Mouse (Mus musculus): Measurements from ENCODE around the gene Slc10a7. TPM values are rescaled to one million over a fixed set of nuclear protein-coding genes. Genes with fewer than 3 reads are reported as not detected.

Gene Slc10a7
- total and polyA plus RNA-seq, 3 experiments, result 13.7 to 27.3 TPM; not detected in 1

DNA sequence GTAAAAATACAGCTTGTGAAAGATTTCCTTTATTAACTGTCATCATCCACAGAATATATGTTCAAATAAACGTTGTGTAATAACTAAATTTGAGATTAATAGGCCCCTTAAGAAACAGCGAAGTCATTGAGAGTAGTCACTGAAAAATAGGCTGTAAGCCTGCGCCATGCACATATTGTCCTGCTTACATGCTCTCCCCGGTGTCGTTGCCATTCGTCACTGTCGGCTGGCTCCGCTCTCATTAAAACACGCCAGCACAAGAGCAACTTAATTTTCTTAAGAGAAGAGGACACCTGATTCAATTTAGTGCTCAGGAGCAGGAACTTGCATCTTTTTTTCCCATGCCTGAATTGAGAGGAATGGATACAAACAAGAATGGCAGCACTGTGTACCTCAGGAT lies 62.4 kb downstream of the Slc10a7 start:
- no peak for DNase-seq (ENCODE audit: low read depth, low spot score)
- H3K4me3 ChIP-seq (ENCODE audit: control insufficient read depth in 1 of 2, insufficient read depth in 1 of 2, low read depth in 2 of 2, low read length in 2 of 2), result no peak overlapping the region
- H3K27ac ChIP-seq (ENCODE audit: control insufficient read depth, low read depth, low read length), result no peak overlapping the region
- no peaks in the 10 kb centered on the region for H3K9me3 ChIP-seq (replicated peaks; ENCODE audit: insufficient read depth, low read length)
- no peak overlapping the region for H3K9ac ChIP-seq (ENCODE audit: control insufficient read depth, low read depth, low read length, poor library complexity, severe bottlenecking)
- H3K79me2 ChIP-seq (ENCODE audit: control insufficient read depth, insufficient read depth, low read length, poor library complexity), result no peaks in the 10 kb centered on the region
- H3K4me1 ChIP-seq (ENCODE audit: control insufficient read depth in 1 of 2, insufficient read depth in 2 of 2, low read length in 2 of 2), result no peaks in the 10 kb centered on the region
- no peaks in the 10 kb centered on the region; a peak in 2 of 4 replicates for H3K36me3 ChIP-seq (ENCODE audit: control insufficient read depth in 1 of 2, insufficient read depth in 2 of 2, low read length in 2 of 2)
- no peaks in the 10 kb centered on the region for H3K27me3 ChIP-seq (ENCODE audit: control insufficient read depth in 1 of 2, insufficient read depth in 2 of 2, low read length in 2 of 2)
- TF ChIP-seq MAFK (IDR thresholded peaks at IDR 0.05; ENCODE audit: borderline replicate concordance, low read depth, low read length) (no peak), MAX (IDR thresholded peaks at IDR 0.05; ENCODE audit: low read length) (no peak), USF2 (IDR thresholded peaks at IDR 0.05; ENCODE audit: borderline replicate concordance in 1 of 2, insufficient read depth in 1 of 2, low read depth in 1 of 2, low read length in 2 of 2) (no peak), TCF12 (IDR thresholded peaks at IDR 0.05; ENCODE audit: low read depth, low read length) (no peak), NELFE (IDR thresholded peaks at IDR 0.05; ENCODE audit: low read depth, low read length) (no peak), ETS1 (IDR thresholded peaks at IDR 0.05; ENCODE audit: low read depth, low read length) (no peak), TAL1 (IDR thresholded peaks at IDR 0.05; ENCODE audit: low read length) (no peak), CHD2 (IDR thresholded peaks at IDR 0.05; ENCODE audit: low read length) (no peak)

DNA sequence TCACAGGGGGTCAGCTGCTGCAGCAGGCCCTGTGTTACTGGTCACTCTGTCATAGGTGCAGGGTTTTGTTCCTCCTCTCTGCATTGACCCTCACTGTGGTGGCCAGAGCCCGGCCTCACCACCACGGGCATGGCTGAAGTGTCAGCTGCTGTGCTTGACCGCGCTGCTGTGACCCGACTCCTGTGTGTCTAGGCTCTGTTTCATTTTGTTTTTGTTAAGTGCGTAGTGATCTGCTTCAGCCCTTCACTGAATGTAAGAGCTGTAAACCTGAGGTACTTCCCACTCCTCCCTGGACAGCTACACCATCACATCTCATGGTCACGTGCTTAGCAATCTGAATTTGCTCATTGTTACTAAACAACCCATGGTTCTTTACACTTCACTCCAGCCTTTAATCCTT lies 65.1 kb downstream of the Slc10a7 start:
- Histone ChIP-seq H3K79me2 (ENCODE audit: control insufficient read depth, insufficient read depth, low read length, poor library complexity) (no peaks in the 10 kb centered on the region), H3K4me1 (ENCODE audit: control insufficient read depth in 1 of 2, insufficient read depth in 2 of 2, low read length in 2 of 2) (no peaks in the 10 kb centered on the region), H3K4me3 (ENCODE audit: control insufficient read depth in 1 of 2, insufficient read depth in 1 of 2, low read depth in 2 of 2, low read length in 2 of 2) (no peak overlapping the region), H3K36me3 (ENCODE audit: control insufficient read depth in 1 of 2, insufficient read depth in 2 of 2, low read length in 2 of 2) (peaks cover 0 to 1% of the 10 kb centered on the region in 2 experiments; a peak in 2 of 4 replicates), H3K9me3 (replicated peaks; ENCODE audit: insufficient read depth, low read length) (no peaks in the 10 kb centered on the region), H3K27ac (ENCODE audit: control insufficient read depth, low read depth, low read length) (no peak overlapping the region), H3K9ac (ENCODE audit: control insufficient read depth, low read depth, low read length, poor library complexity, severe bottlenecking) (no peak overlapping the region), H3K27me3 (ENCODE audit: control insufficient read depth in 1 of 2, insufficient read depth in 2 of 2, low read length in 2 of 2) (no peaks in the 10 kb centered on the region)
- TF ChIP-seq ZC3H11A (IDR thresholded peaks at IDR 0.05; ENCODE audit: low read depth, low read length) (no peak), TBP (IDR thresholded peaks at IDR 0.05; ENCODE audit: low read depth, low read length) (no peak), ZMIZ1 (IDR thresholded peaks at IDR 0.05; ENCODE audit: low read depth, low read length) (no peak), MXI1 (IDR thresholded peaks at IDR 0.05; ENCODE audit: low read depth, low read length) (no peak), SMC3 (IDR thresholded peaks at IDR 0.05; ENCODE audit: low read depth, low read length) (no peak), ETS1 (IDR thresholded peaks at IDR 0.05; ENCODE audit: low read depth, low read length) (no peak), BHLHE40 (IDR thresholded peaks at IDR 0.05; ENCODE audit: borderline replicate concordance, low read depth, low read length) (no peak), USF2 (IDR thresholded peaks at IDR 0.05; ENCODE audit: borderline replicate concordance in 1 of 2, insufficient read depth in 1 of 2, low read depth in 1 of 2, low read length in 2 of 2) (no peak), MYC (IDR thresholded peaks at IDR 0.05; ENCODE audit: low read depth, low read length) (no peak), MYB (IDR thresholded peaks at IDR 0.05; ENCODE audit: low read depth, low read length) (no peak), GABPA (IDR thresholded peaks at IDR 0.05; ENCODE audit: low read depth, low read length) (no peak), RCOR1 (IDR thresholded peaks at IDR 0.05; ENCODE audit: low read depth, low read length) (no peak), MAFK (IDR thresholded peaks at IDR 0.05; ENCODE audit: borderline replicate concordance, low read depth, low read length) (no peak), TAL1 (IDR thresholded peaks at IDR 0.05; ENCODE audit: low read length) (no peak), MEF2A (IDR thresholded peaks at IDR 0.05; ENCODE audit: extremely low read depth, insufficient replicate concordance, low read depth, low read length, poor library complexity, severe bottlenecking) (no peak), E2F4 (IDR thresholded peaks at IDR 0.05; ENCODE audit: borderline replicate concordance, low read depth, low read length) (no peak), NRF1 (IDR thresholded peaks at IDR 0.05; ENCODE audit: insufficient read depth, low read depth, low read length, poor library complexity, severe bottlenecking) (no peak), RAD21 (IDR thresholded peaks at IDR 0.05; ENCODE audit: low read depth, low read length) (no peak)
- DNase-seq (ENCODE audit: low read depth, low spot score), result no peak

Data from MEL (cell line).